Mouse (Mus musculus) bone marrow macrophage, adult 2 months (primary cell): ENCODE data around the gene 2310057J18Rik.

ENCODE experiments used
- CTCF ChIP-seq: IDR thresholded peaks from 2 replicates; pipeline ENCODE4 v1.5.1; 2012; ENCODE audit warnings: low read depth, mild to moderate bottlenecking, low read length, moderate library complexity
- POLR2A ChIP-seq: IDR thresholded peaks from 2 replicates; pipeline ENCODE4 v1.6.1; 2012; ENCODE audit warnings: mild to moderate bottlenecking, low read depth, low read length, borderline replicate concordance

DNA sequence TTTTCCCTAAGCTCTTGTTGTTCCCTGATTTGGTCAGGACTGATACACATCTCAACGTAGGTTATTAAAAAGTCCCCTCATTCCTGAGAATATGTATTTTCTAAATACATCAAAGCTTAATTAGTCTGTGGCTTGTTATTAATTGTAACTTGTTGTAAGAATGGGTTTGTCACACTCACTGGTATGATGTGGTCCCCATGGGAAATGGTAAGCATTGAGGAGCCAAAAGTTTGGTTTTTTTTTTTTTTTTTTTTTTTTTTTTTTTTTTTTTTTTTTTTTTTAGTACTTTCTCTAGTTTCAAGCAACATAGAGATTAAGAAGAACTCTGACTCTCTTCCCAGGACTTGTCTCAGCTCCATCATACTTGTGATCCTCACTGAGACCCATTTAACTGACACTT is 17.9 kb downstream of the 2310057J18Rik start:
- no peak for TF ChIP-seq CTCF
- no peak for TF ChIP-seq POLR2A
